Mouse (Mus musculus) forebrain, embryonic 10.5 days (tissue): ENCODE results near the gene Gm3015. TPM values are rescaled to one million over a fixed set of nuclear protein-coding genes. Genes with fewer than 3 reads are reported as not detected.
"Not testable (repeated sequence)": the region's sequence is repeated elsewhere in the genome, so short reads cannot be mapped to it uniquely, and the experiment has no call there.

ENCODE experiments used
- DNase-seq: peaks from one replicate; pipeline ENCODE4 v3.0.0-alpha.2; 2017; ENCODE audit warnings: low spot score; ENCODE audit errors: extremely low spot score
- H3K27ac ChIP-seq: fragments of 300-500 bp; sonication (generic); 2 replicates; pipeline ENCODE4 v1.5.1; 2016; ENCODE audit warnings: mild to moderate bottlenecking
- H3K27me3 ChIP-seq: fragments of 300-500 bp; sonication (generic); 2 replicates; pipeline ENCODE4 v1.6.1; 2016; ENCODE audit warnings: mild to moderate bottlenecking; ENCODE audit not compliant: poor library complexity, severe bottlenecking
- H3K36me3 ChIP-seq: fragments of 300-500 bp; sonication (generic); replicated peaks from 2 replicates; pipeline ENCODE4 v1.6.1; 2016; ENCODE audit warnings: mild to moderate bottlenecking, moderate library complexity
- H3K4me1 ChIP-seq: fragments of 300-500 bp; sonication (generic); 2 replicates; pipeline ENCODE4 v1.6.1; 2016
- H3K4me3 ChIP-seq: fragments of 300-500 bp; sonication (generic); 2 replicates; pipeline ENCODE4 v1.5.1; 2016; ENCODE audit warnings: mild to moderate bottlenecking, moderate library complexity
- H3K9me3 ChIP-seq: fragments of 300-500 bp; sonication (generic); 2 replicates; pipeline ENCODE4 v1.6.1; 2016; ENCODE audit warnings: mild to moderate bottlenecking, moderate library complexity
- WGBS: fragments of 180-500 bp; shearing (Covaris S2); methylation state at CpG from one replicate; pipeline ENCODE4 v1.1.7; 2016; 5-methylcytosine and 5-hydroxymethylcytosine counted together
- polyA plus RNA-seq: library from polyadenylated mRNA; unstranded; fragments of >200 nt; fragmentation: Nextera tagmentation; extraction: Ambion mirVana; gene quantifications from 2 replicates; pipeline ENCODE4 v1.2.1, GENCODE M21; 2016

The Gm3015 gene
- not detected in 2 replicates for polyA plus RNA-seq

- no CpG with 5 or more reads among the region's 1 CpGs for WGBS
- DNase-seq, H3K4me3 ChIP-seq, H3K36me3 ChIP-seq, H3K4me1 ChIP-seq, H3K9me3 ChIP-seq, H3K27me3 ChIP-seq, H3K27ac ChIP-seq: not testable (repeated sequence)
Observed at GRCm38 (mm10) chr14:42768721-42769120, at the start of gene Gm3015. Gene Gm3015, minus strand, starts transcription at chr14:42768821.

GRCm38 (mm10) chr14:42797887-42798286 lies 29.3 kb upstream of the Gm3015 start, which contains the start of gene Gm10377:
Gene Gm10377, minus strand, starts transcription at chr14:42797987.
- not testable (repeated sequence) for H3K27me3 ChIP-seq, H3K9me3 ChIP-seq, H3K4me3 ChIP-seq, H3K4me1 ChIP-seq, H3K36me3 ChIP-seq, DNase-seq, H3K27ac ChIP-seq

Other genes starting within 250 kb of the Gm3015 start
- gene Gm8024, start 244.5 kb downstream of the Gm3015 start, polyA plus RNA-seq, result not detected in 2 replicates
- gene Gm17124, start 168.9 kb downstream of the Gm3015 start, polyA plus RNA-seq, result not detected in 2 replicates
- gene Gm3633, start 126.9 kb downstream of the Gm3015 start, polyA plus RNA-seq, result not detected in 2 replicates
- not detected in 2 replicates for gene Gm10378, start 112.9 kb downstream of the Gm3015 start, polyA plus RNA-seq
- not detected in 2 replicates for gene Gm10377, start 29.2 kb upstream of the Gm3015 start, polyA plus RNA-seq
- gene Gm21977, start 84.7 kb upstream of the Gm3015 start, polyA plus RNA-seq, result not detected in 2 replicates
- not detected in 2 replicates for gene Gm8082, start 224.8 kb upstream of the Gm3015 start, polyA plus RNA-seq
- not detected in 2 replicates for gene Gm10376, start 246.8 kb upstream of the Gm3015 start, polyA plus RNA-seq